Mouse (Mus musculus): Measurements from ENCODE around the gene D730048I06Rik.
"Not testable (repeated sequence)": the region's sequence is repeated elsewhere in the genome, so short reads cannot be mapped to it uniquely, and the experiment has no call there.

Gene D730048I06Rik

DNA sequence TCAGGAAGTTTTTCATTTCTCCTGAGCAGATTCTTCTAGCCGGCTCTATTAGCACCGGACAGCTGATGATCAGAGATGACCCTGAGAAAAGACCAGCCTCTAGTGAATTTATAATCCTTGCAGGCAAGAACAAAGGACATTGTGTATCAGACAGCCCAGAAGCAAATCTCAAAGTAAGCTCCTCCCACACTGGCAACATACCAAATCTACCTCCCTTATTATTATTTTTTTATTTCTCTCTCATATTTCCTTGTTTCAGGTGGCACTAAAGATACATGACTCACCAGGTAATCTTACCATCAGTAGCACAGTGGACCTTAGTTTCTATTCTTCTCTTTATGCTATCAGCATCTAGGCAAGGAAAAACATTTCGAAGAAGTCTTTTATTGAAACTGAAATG, at the start of gene D730048I06Rik, which contains the start of gene Gm27235:
D730048I06Rik (minus strand) TSS at position 112 of the 400 bp plus-strand sequence.
Gm27235 (minus strand) TSS at position 101 of the 400 bp plus-strand sequence.
- no peak for DNase-seq

DNA sequence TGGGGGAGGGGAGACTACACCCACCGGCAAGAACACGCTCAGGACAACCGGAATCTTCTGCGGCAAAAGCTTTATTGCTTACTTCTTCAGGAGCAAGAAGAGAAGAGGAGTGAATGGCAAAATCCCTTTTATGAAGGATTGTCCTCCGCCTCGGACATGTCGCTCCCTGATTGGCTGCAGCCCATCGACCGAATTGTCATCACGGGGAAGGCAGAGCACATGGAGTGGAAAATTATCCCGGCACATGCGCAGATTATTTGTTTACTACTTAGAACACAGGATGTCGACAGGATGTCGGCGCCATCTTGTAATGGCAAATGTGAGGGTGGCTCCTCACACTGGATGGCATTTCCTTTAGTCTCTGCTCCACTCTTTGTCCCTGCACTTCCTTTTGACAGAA, 28.0 kb upstream of the D730048I06Rik start:
- DNase-seq, result not testable (repeated sequence)

DNA sequence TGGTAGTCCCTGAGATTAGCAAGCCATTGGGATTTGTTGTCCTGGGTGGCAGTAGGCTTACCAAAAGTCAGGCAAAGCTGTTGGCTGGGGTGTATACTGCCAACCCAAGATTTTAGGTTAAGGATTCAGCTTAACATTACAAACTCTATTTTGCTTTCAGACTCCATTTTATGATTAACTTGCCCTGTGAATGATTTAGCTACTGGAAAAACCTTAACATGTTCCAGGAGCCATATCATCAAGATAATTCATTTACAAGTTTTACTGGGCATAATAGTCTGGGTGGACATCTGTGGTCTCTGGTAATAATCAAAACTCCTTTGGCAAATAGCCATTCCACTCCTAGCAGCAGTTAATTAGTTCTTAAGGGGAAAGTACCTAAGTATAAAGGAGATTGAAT, 8.2 kb upstream of the D730048I06Rik start:
- DNase-seq, result no peak

DNA sequence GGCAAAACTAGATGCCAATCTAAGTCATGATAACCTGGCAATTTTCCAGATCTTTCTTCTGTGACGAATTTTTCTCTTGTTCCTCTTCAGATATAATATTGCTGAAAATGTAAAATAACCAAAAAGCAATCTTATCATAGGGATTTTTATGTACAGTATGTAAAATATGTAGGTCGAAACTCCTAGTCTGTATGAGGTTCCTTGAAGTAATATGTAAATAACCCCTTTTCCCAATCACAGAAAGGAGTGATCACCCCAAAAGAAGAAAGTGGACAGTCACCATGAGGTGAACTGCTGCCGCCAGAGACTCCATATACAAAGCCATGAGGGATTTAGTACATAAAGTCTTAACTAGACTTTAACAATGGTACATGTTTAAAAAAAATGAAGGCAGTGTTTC, 11.9 kb downstream of the D730048I06Rik start, which contains the start of gene Gm17727:
Gm17727 (minus strand) TSS at position 101 of the 400 bp plus-strand sequence.
- no peak for DNase-seq

DNA sequence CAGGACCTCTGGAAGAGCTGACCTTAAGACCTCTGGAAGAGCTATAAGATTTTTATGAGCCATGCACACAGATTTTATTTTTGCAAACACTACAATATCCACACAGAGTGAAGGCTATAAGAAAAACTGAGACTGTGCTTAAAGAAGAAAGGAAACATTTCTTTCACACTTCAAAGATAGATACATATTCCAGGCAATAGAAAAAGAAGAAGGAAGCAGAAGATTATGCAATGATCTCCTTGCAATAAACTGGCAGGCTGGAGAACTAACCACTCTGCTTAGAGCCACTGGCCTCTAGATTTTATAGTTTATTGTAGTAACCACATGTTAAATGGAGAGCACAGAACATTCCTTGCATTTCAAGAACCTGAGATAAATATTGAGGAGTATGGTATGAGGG, 33.1 kb downstream of the D730048I06Rik start:
- DNase-seq, result no peak

DNA sequence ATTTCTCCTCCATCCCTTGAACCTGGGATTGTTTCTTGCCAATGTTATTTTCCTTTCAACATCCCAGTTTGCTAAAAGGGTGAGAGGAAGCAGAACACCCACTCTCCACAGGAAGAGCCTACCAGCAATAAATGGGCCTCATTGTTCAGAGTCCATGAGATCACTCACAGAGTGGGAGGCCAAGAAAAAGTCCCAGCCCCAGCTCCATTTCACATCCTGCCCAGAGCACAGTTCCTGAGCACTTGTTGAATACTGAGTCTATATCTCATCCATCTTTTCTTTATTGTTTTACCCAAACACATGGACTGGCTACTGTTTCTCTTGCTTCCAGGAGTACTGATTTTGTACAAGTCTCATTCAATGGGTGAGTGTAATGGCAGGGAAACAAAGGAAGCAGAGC, 49.2 kb downstream of the D730048I06Rik start, which contains the start of gene Gm17677:
Gm17677 (plus strand) TSS at position 301 of the 400 bp plus-strand sequence.
- no peak for DNase-seq
